Mouse (Mus musculus): ENCODE data around the gene Mrpl40. TPM values are rescaled to one million over a fixed set of nuclear protein-coding genes. Genes with fewer than 3 reads are reported as not detected.
"Not testable (repeated sequence)": the region's sequence is repeated elsewhere in the genome, so short reads cannot be mapped to it uniquely, and the experiment has no call there.

The Mrpl40 gene
- polyA plus RNA-seq, 2 experiments, result 18.7 to 52.7 TPM

DNA sequence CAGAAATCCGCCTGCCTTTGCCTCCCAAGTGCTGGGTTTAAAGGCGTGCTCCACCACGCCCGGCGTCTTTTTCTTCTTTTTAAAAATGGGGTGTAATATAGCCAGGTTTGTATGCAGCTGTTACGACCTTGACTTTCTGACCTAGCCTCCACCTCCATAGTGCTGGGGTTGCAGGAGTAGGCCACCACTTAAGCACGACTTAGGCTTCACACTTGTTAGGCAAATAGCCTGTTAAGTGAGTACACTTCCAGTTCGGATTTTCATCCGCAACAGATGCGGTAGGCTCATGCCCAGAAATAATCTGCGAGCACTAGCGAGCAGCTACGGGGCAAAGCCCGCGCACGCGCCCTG is 596 bp downstream of the Mrpl40 start:
- Histone ChIP-seq H3K4me1 (replicated peaks; ENCODE audit: control insufficient read depth in 2 of 2, insufficient read depth in 2 of 2, low read length in 1 of 2) (peaks cover 13 to 14% of the 10 kb centered on the region in 2 experiments), H3K36me3 (replicated peaks; ENCODE audit: control insufficient read depth, insufficient read depth, low read depth) (peaks cover 31% of the 10 kb centered on the region), H3K27ac (peak overlapping the region; percentile 80), H3K9ac (replicated peaks) (peak overlapping the region; percentile 79), H3K4me2 (ENCODE audit: low read depth) (peak overlapping the region; percentile 99), H3K9me3 (ENCODE audit: control insufficient read depth, low read length) (no peaks in the 10 kb centered on the region), H3K27me3 (ENCODE audit: control insufficient read depth, insufficient read depth, low read length) (no peaks in the 10 kb centered on the region), H3K4me3 (ENCODE audit: insufficient read depth in 1 of 2, low read depth in 2 of 2, low read length in 2 of 2) (peak overlapping the region; percentile 89 to 97)
- no peak for DNase-seq (ENCODE audit: low read depth in 3 of 3, low spot score in 3 of 3)
- ATAC-seq (ENCODE audit: insufficient read depth), result no peak; the same call in 1 of the 2 replicates
- TF ChIP-seq EP300 (IDR thresholded peaks at IDR 0.05; ENCODE audit: low read depth) (no peak), CTCF (IDR thresholded peaks at IDR 0.05; ENCODE audit: low read depth) (no peak)
- WGBS (ENCODE audit: insufficient replicate concordance), result under 1% methylated on average over 17 of the region's 17 CpGs

DNA sequence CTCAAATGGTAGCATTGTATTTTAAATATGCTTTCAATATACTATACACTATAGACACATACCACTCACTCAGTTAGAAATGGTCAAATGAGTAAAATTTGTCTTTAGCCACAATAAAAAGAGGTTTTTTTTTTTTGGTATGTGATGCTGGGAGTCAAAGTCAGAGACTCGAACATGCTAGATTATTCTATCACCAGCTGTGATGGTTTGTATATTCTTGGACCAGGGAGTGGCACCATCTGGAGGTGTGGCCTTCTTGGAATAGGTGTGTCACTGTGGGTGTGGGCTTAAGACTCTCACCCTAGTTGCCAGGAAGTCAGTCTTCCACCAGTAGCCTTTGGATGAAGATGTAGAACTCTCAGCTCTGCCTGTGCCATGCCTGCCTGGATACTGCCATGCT is 6.2 kb downstream of the Mrpl40 start:
- H3K27me3 ChIP-seq (ENCODE audit: control insufficient read depth, insufficient read depth, low read length); H3K4me3 ChIP-seq (ENCODE audit: insufficient read depth in 1 of 2, low read depth in 2 of 2, low read length in 2 of 2); H3K9ac ChIP-seq (replicated peaks); H3K27ac ChIP-seq; H3K9me3 ChIP-seq (ENCODE audit: control insufficient read depth, low read length): not testable (repeated sequence)
- Histone ChIP-seq H3K4me2 (ENCODE audit: low read depth) (peak overlapping the region; percentile 32), H3K4me1 (replicated peaks; ENCODE audit: control insufficient read depth in 2 of 2, insufficient read depth in 2 of 2, low read length in 1 of 2) (peaks cover 11 to 18% of the 10 kb centered on the region in 2 experiments), H3K36me3 (replicated peaks; ENCODE audit: control insufficient read depth, insufficient read depth, low read depth) (peaks cover 32% of the 10 kb centered on the region)
- peak in 1 of 3 experiments; percentile 39 for DNase-seq (ENCODE audit: low read depth in 3 of 3, low spot score in 3 of 3)
- ATAC-seq (ENCODE audit: insufficient read depth), result peak; percentile 39; the same call in 1 of the 2 replicates
- WGBS (ENCODE audit: insufficient replicate concordance), result 33% methylated on average over 1 of the region's 1 CpGs

DNA sequence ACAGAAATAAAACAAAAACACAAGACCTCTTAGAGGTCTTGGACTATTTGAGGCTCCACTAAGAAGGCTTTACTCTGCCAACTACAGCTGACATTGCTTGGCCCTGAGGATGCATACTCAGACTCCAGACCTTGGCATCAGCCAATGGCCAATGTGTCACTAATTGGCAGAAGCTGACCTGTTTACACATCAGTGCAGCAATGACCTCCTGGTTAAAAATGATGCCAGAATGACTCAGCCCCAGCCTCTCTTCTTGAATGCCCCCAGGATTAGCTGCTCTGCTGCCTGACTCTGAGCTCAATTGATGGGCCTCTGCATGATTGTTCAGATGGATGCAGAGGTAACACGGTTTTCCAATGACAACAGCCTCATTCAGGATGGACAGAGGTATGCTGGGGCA is 16.5 kb downstream of the Mrpl40 start:
- ATAC-seq (ENCODE audit: insufficient read depth) (no peak), DNase-seq (ENCODE audit: low read depth in 3 of 3, low spot score in 3 of 3) (no peak)
- H3K36me3 ChIP-seq (replicated peaks; ENCODE audit: control insufficient read depth, insufficient read depth, low read depth), result no peaks in the 10 kb centered on the region
- no peak overlapping the region for H3K4me2 ChIP-seq (ENCODE audit: low read depth)
- no peak overlapping the region for H3K9ac ChIP-seq (replicated peaks)
- 33% methylated on average over 1 of the region's 1 CpGs for WGBS (ENCODE audit: insufficient replicate concordance)
- no peaks in the 10 kb centered on the region for H3K27me3 ChIP-seq (ENCODE audit: control insufficient read depth, insufficient read depth, low read length)
- no peaks in the 10 kb centered on the region for H3K4me1 ChIP-seq (replicated peaks; ENCODE audit: control insufficient read depth in 2 of 2, insufficient read depth in 2 of 2, low read length in 1 of 2)
- TF ChIP-seq CTCF (IDR thresholded peaks at IDR 0.05; ENCODE audit: low read depth), result no peak
- no peak for TF ChIP-seq EP300 (IDR thresholded peaks at IDR 0.05; ENCODE audit: low read depth)
- no peak overlapping the region for H3K27ac ChIP-seq
- H3K4me3 ChIP-seq (ENCODE audit: insufficient read depth in 1 of 2, low read depth in 2 of 2, low read length in 2 of 2), result no peak overlapping the region
- H3K9me3 ChIP-seq (ENCODE audit: control insufficient read depth, low read length), result no peaks in the 10 kb centered on the region

GRCm38 (mm10) chr16:18858551-18858950 is 18.1 kb downstream of the Mrpl40 start:
- Histone ChIP-seq H3K4me2 (ENCODE audit: low read depth) (no peak overlapping the region), H3K9me3 (ENCODE audit: control insufficient read depth, low read length) (no peaks in the 10 kb centered on the region), H3K4me3 (ENCODE audit: insufficient read depth in 1 of 2, low read depth in 2 of 2, low read length in 2 of 2) (no peak overlapping the region), H3K27ac (no peak overlapping the region), H3K9ac (replicated peaks) (no peak overlapping the region), H3K4me1 (replicated peaks; ENCODE audit: control insufficient read depth in 2 of 2, insufficient read depth in 2 of 2, low read length in 1 of 2) (no peaks in the 10 kb centered on the region), H3K27me3 (ENCODE audit: control insufficient read depth, insufficient read depth, low read length) (no peaks in the 10 kb centered on the region), H3K36me3 (replicated peaks; ENCODE audit: control insufficient read depth, insufficient read depth, low read depth) (no peaks in the 10 kb centered on the region)
- ATAC-seq (ENCODE audit: insufficient read depth) (no peak), DNase-seq (ENCODE audit: low read depth in 3 of 3, low spot score in 3 of 3) (peak; percentile 14 to 58 (median 23))
- no peak for TF ChIP-seq EP300 (IDR thresholded peaks at IDR 0.05; ENCODE audit: low read depth)
- TF ChIP-seq CTCF (IDR thresholded peaks at IDR 0.05; ENCODE audit: low read depth), result peak; percentile 64; the same call in 1 of the 2 replicates

GRCm38 (mm10) chr16:18849521-18850190 is 27.0 kb downstream of the Mrpl40 start:
- H3K4me3 ChIP-seq (ENCODE audit: insufficient read depth in 1 of 2, low read depth in 2 of 2, low read length in 2 of 2); H3K27me3 ChIP-seq (ENCODE audit: control insufficient read depth, insufficient read depth, low read length); H3K4me1 ChIP-seq (replicated peaks; ENCODE audit: control insufficient read depth in 2 of 2, insufficient read depth in 2 of 2, low read length in 1 of 2); H3K4me2 ChIP-seq (ENCODE audit: low read depth); ATAC-seq (ENCODE audit: insufficient read depth); DNase-seq (ENCODE audit: low read depth in 3 of 3, low spot score in 3 of 3); H3K27ac ChIP-seq; H3K9me3 ChIP-seq (ENCODE audit: control insufficient read depth, low read length); H3K9ac ChIP-seq (replicated peaks); H3K36me3 ChIP-seq (replicated peaks; ENCODE audit: control insufficient read depth, insufficient read depth, low read depth): not testable (repeated sequence)
- 75% methylated on average over 17 of the region's 17 CpGs for WGBS (ENCODE audit: insufficient replicate concordance)

All from liver, embryonic 14.5 days (tissue).